15 mouse cellular contexts compared by ENCODE assay signal in genomic region chr7:84026090-84026489, GRCm38 (mm10).
DNase-seq lines count a peak whose midpoint lies in the region; ATAC-seq and TF ChIP-seq lines count a peak whose summit lies in the region.
"Had no signal": no experiment of that assay in that cellular context is flagged by ENCODE, and none has a peak within 500 bp of the region (broad histone marks: within the 10 kb centered on the region; RNA-seq: fewer than 3 reads in every experiment).

No protein-coding gene starts in this region.

- peaks cover 13% of the 10 kb centered on the region for H3K4me1 ChIP-seq in forebrain, embryonic 13.5 days
- no peaks in the 10 kb centered on the region for H3K4me1 ChIP-seq in forebrain, embryonic 10.5 days
- H3K4me1 ChIP-seq in kidney, embryonic 15.5 days = peaks cover 21% of the 10 kb centered on the region
- H3K4me1 ChIP-seq: embryonic facial prominence, embryonic 12.5 days; liver, embryonic 12.5 days had no signal

- no peak for TF ChIP-seq POLR2A in myocyte (IDR thresholded peaks at IDR 0.05; ENCODE audit: insufficient read length, low read depth)

- no peaks in the 10 kb centered on the region for H3K9me3 ChIP-seq in forebrain, embryonic 13.5 days (replicated peaks)
- no peaks in the 10 kb centered on the region for H3K9me3 ChIP-seq in forebrain, embryonic 10.5 days
- H3K9me3 ChIP-seq in kidney, embryonic 15.5 days (replicated peaks) = no peaks in the 10 kb centered on the region
- H3K9me3 ChIP-seq: embryonic facial prominence, embryonic 12.5 days; G1E; liver, embryonic 12.5 days had no signal

- H3K27ac ChIP-seq in forebrain, embryonic 13.5 days = peak overlapping the region; percentile 11; the same call in 1 of the 2 replicates
- no peak overlapping the region for H3K27ac ChIP-seq in forebrain, embryonic 10.5 days
- H3K27ac ChIP-seq in kidney, embryonic 15.5 days = no peak overlapping the region
- H3K27ac ChIP-seq: embryonic facial prominence, embryonic 12.5 days; kidney, postnatal 0 days; liver, embryonic 12.5 days had no signal

- no peak overlapping the region for H3K4me2 ChIP-seq in forebrain, embryonic 13.5 days
- H3K4me2 ChIP-seq in kidney, embryonic 15.5 days = no peak overlapping the region
- H3K4me2 ChIP-seq in myocyte (ENCODE audit: low read depth) = no peak overlapping the region
- H3K4me2 ChIP-seq: embryonic facial prominence, embryonic 12.5 days; liver, embryonic 12.5 days; midbrain, embryonic 11.5 days had no signal

- WGBS in forebrain, embryonic 13.5 days = 79% methylated on average over 4 of the region's 4 CpGs
- 89% methylated on average over 4 of the region's 4 CpGs for WGBS in forebrain, embryonic 10.5 days
- WGBS in kidney, embryonic 15.5 days = 79% methylated on average over 4 of the region's 4 CpGs

- H3K79me2 ChIP-seq in myocyte (ENCODE audit: control insufficient read depth, insufficient read depth) = no peaks in the 10 kb centered on the region

- no peaks in the 10 kb centered on the region for H3K27me3 ChIP-seq in forebrain, embryonic 13.5 days
- H3K27me3 ChIP-seq in forebrain, embryonic 10.5 days (ENCODE audit: poor library complexity, severe bottlenecking) = no peaks in the 10 kb centered on the region
- H3K27me3 ChIP-seq in kidney, embryonic 15.5 days = no peaks in the 10 kb centered on the region
- no peaks in the 10 kb centered on the region for H3K27me3 ChIP-seq in myocyte (ENCODE audit: control insufficient read depth, insufficient read depth, insufficient read length)
- H3K27me3 ChIP-seq: embryonic facial prominence, embryonic 12.5 days; liver, embryonic 12.5 days had no signal

- H3ac ChIP-seq in myocyte (ENCODE audit: control insufficient read depth, insufficient read length) = no peak overlapping the region

- H3K9ac ChIP-seq in forebrain, embryonic 13.5 days = no peak overlapping the region
- H3K9ac ChIP-seq in kidney, embryonic 15.5 days = no peak overlapping the region
- H3K9ac ChIP-seq: embryonic facial prominence, embryonic 12.5 days; liver, embryonic 12.5 days had no signal

- no peak overlapping the region for H3K4me3 ChIP-seq in forebrain, embryonic 13.5 days
- H3K4me3 ChIP-seq in forebrain, embryonic 10.5 days = no peak overlapping the region
- H3K4me3 ChIP-seq in kidney, embryonic 15.5 days (replicated peaks) = no peak overlapping the region
- H3K4me3 ChIP-seq in myocyte = no peak overlapping the region
- H3K4me3 ChIP-seq: embryonic facial prominence, embryonic 12.5 days; liver, embryonic 12.5 days had no signal

- no peak for ATAC-seq in forebrain, embryonic 13.5 days
- ATAC-seq in kidney, embryonic 15.5 days (replicated peaks; ENCODE audit: low FRiP score) = no peak
- ATAC-seq: activated CD4-positive, CD25-positive, alpha-beta regulatory T cell, adult 4 months; liver, embryonic 12.5 days had no signal

- no peak for DNase-seq in forebrain, embryonic 10.5 days (ENCODE audit: extremely low spot score, low spot score)
- peak; percentile 42 to 48 for DNase-seq in kidney, postnatal 4 days
- DNase-seq in cerebellum, adult 9-10 months = peak; percentile 79
- DNase-seq in frontal cortex, adult 2 months (ENCODE audit: extremely low spot score in 1 of 2, low spot score in 1 of 2) = no peak
- DNase-seq in frontal cortex, postnatal 36 days (ENCODE audit: low spot score in 2 of 2) = no peak
- DNase-seq: right cerebral cortex, postnatal 14 days had no signal

- no peaks in the 10 kb centered on the region for H3K36me3 ChIP-seq in forebrain, embryonic 13.5 days (ENCODE audit: poor library complexity, severe bottlenecking)
- H3K36me3 ChIP-seq in forebrain, embryonic 10.5 days (replicated peaks) = no peaks in the 10 kb centered on the region
- H3K36me3 ChIP-seq in kidney, embryonic 15.5 days = no peaks in the 10 kb centered on the region
- no peaks in the 10 kb centered on the region for H3K36me3 ChIP-seq in myocyte (ENCODE audit: control insufficient read depth, insufficient read depth)
- H3K36me3 ChIP-seq: embryonic facial prominence, embryonic 12.5 days; G1E; liver, embryonic 12.5 days had no signal

TF ChIP-seq in myocyte, 11 proteins besides CTCF, POLR2A, EP300 and RAD21:
- no peak for TF ChIP-seq CEBPB (IDR thresholded peaks at IDR 0.05; ENCODE audit: insufficient read depth, poor library complexity, severe bottlenecking)
- TF ChIP-seq POLR2AphosphoS2 (IDR thresholded peaks at IDR 0.05; ENCODE audit: insufficient read length, low read depth) = no peak
- TF ChIP-seq E2F4 (IDR thresholded peaks at IDR 0.05; ENCODE audit: insufficient read depth) = no peak
- TF ChIP-seq MAX (IDR thresholded peaks at IDR 0.05; ENCODE audit: low read depth) = no peak
- TF ChIP-seq MYOG (IDR thresholded peaks at IDR 0.05; ENCODE audit: control insufficient read depth in 1 of 3, insufficient read depth in 1 of 3, insufficient read length in 2 of 3, low read depth in 2 of 3) = peak; percentile 57 to 98 (median 93)
- TF ChIP-seq TCF3 (IDR thresholded peaks at IDR 0.05; ENCODE audit: insufficient read length, low read depth) = peak; percentile 68
- TF ChIP-seq SRF (IDR thresholded peaks at IDR 0.05; ENCODE audit: control insufficient read depth, insufficient read length, low read depth) = no peak
- TF ChIP-seq TCF12 (IDR thresholded peaks at IDR 0.05; ENCODE audit: insufficient read depth, poor library complexity, severe bottlenecking) = peak; percentile 87
- no peak for TF ChIP-seq USF1 (IDR thresholded peaks at IDR 0.05; ENCODE audit: low read depth)
- peak in 2 of 3 experiments; percentile 90 to 99 for TF ChIP-seq MYOD1 (IDR thresholded peaks at IDR 0.05; ENCODE audit: control insufficient read depth in 1 of 3, insufficient read length in 2 of 3, low read depth in 2 of 3)
- TF ChIP-seq REST (IDR thresholded peaks at IDR 0.05; ENCODE audit: insufficient read depth, insufficient read length) = no peak

Comparison
In these comparisons a context has a peak if more than half of its experiments do, and no peak if none do; other contexts are left out.
1. DNase-seq: peak in kidney, postnatal 4 days (2 of 2) and cerebellum, adult 9-10 months (single experiment); none in forebrain, embryonic 10.5 days (single experiment), frontal cortex, adult 2 months (0 of 2) and frontal cortex, postnatal 36 days (0 of 2).